Mouse (Mus musculus): ENCODE data around the gene Scube1.

Gene Scube1

GRCm38 (mm10) chr15:83724886-83725269 lies at the start of gene Scube1:
Gene Scube1, minus strand, starts transcription at chr15:83725021.
- DNase-seq (ENCODE audit: low spot score) = no peak

- DNase-seq (ENCODE audit: low spot score) = no peak
Measured at GRCm38 (mm10) chr15:83772953-83773352, 48.1 kb upstream of the Scube1 start.

DNA sequence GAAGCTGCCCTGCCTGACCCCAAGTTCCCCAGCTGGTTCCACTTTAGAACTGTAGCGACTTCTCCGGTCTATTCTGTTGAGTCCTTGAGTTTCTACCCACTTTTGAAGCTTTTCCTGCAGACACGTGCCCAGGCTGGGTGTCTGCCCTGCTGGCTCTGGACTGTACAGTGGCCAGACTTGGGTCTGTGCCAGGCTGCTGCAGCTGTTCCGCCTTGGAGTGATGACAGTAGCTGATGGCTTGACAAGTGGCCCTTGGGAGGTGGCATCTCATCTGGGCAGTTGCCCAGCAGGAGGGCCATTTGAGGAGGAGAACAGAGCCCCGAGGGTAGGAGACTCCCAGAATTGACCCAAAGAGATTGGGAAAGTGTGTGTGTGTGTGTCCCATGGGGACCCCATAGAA lies 47.6 kb upstream of the Scube1 start:
- peak; percentile 70 for DNase-seq (ENCODE audit: low spot score)

DNA sequence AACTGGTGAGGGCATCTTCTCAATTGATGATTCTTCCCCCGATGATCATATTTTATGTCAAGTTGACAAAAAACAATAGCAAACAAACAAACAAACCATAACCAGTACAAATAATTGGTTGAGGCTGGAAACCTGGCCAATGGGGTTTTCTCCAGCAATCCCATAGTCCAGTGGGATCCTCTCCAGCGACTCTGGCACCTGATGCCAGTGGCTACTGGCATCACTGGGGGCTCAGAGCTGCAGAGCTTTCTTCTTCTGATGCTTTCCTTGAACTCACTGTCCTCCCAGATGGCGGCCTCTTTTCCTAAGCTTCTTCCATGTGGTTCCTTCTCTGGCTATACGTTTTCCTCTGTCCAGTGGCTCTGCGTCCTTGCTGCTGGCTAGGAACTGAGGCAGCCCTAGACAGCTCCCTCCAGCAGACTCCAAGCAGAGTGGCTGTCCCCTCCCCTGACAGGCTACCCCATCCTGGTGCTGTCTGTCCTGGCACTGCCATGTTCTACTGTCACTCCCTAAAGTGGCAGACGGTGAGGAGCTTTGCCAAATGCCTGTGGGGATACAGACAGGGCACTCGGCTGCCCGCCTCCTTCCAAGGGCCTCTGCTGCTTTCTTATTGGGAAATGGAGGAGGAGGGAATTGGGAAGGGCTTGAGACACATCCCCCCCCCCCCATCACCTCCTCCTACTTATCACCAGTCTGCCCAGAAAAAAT lies 46.7 kb upstream of the Scube1 start:
- DNase-seq (ENCODE audit: low spot score) = no peak

GRCm38 (mm10) chr15:83765388-83766029 lies 40.7 kb upstream of the Scube1 start:
- no peak for DNase-seq (ENCODE audit: low spot score)

- DNase-seq (ENCODE audit: low spot score) = no peak
Measured at GRCm38 (mm10) chr15:83761512-83761911, 36.7 kb upstream of the Scube1 start.

DNA sequence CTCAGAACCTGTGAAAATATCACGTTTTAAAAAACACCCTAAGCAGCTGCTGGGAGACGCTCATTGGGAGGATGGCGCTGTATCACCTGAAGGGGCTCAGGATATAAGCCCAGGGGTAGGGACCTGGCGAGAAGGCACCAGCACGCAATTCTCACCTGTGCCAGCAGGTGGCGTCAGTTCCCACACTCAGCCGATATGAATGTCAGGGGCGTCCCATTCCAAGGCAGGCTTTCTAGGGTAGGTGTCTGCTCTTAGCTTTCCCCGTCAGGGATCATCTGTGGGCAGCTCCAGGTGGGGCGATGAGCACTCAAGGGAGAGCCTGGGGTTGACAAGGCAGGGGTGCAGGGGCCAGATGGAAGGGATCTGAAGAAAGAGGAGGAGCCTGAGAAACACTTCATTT lies 35.9 kb upstream of the Scube1 start:
- no peak for DNase-seq (ENCODE audit: low spot score)

DNA sequence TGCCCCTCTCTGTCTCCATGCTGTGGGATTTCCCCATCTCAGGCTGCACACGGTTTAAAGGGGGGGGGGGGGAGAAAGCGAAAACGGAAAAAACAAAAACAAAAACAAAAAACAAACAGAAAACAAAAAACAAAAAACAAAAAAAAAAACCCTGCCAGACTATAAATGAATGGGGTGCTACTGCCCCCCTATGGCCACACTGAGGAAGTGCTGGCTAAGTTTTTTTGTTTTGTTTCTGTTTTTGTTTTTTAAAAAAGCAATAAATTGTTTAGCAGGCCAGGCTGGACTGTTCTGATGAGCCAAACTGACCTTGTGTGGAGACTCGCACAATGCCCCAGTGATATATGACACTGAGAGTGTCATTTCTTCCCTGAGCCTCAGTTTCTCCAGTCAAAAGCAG lies 34.1 kb upstream of the Scube1 start:
- DNase-seq (ENCODE audit: low spot score) = peak; percentile 9

DNA sequence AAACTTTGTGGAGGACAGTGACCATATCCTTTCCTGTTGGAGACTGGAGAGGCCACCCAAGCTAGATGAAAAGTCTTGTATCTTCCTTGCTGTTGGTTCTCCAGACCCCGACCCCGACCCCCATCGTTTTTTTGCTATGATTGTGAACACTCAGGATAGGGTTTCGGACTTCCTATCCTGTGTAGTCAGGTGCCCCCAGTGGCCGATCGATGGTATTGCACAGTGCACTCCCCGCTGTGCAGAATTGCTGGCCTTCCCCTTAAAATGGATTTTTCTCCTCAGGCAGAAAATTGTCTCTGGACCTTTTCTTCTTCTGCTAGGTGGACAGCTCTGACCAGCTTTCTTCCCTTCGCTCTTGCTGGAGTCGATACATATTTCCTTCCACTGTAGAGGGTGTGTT lies 31.9 kb upstream of the Scube1 start:
- DNase-seq (ENCODE audit: low spot score) = no peak

GRCm38 (mm10) chr15:83749436-83749835 lies 24.6 kb upstream of the Scube1 start:
- no peak for DNase-seq (ENCODE audit: low spot score)

DNA sequence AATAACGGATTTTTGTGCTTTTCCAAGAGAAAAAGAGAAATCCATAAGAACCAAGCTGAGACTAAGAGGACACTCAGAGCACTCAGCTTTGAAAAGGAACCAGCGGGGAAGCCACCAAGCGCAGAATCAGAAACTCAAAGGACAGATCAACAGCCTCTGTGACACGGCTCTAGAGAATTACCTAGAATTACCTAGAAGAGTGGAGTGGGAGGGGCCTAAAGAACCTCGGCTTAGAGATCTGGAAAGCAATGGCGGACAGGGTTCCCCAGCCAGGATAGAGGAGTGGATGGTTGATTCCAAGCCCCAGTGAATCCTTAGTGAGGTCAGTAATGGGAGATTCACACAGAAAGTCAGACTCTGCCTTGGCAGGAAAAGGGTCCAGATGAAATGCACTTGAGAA lies 24.2 kb upstream of the Scube1 start:
- no peak for DNase-seq (ENCODE audit: low spot score)

- no peak for DNase-seq (ENCODE audit: low spot score)
Measured at GRCm38 (mm10) chr15:83746311-83746710, 21.5 kb upstream of the Scube1 start.

DNA sequence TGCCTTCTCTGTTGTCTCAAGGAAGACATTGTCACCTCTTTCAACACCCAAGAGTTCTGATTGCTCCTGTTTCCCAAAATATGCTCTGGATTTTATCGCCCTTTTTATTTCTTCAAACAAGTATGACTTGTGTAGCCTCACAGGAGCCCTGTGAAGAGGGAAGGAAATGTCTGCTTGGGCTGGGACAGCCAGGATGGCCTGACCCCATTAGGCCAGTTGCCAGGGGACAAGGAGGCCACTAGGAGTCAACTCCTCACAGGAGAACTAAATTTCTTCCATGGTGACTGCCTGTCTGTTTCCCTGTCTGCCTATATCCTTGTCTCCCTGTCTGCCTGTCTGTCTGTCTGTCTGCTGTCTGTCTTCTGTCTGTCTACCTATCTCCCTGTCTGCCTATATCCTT lies 17.2 kb upstream of the Scube1 start:
- no peak for DNase-seq (ENCODE audit: low spot score)

DNA sequence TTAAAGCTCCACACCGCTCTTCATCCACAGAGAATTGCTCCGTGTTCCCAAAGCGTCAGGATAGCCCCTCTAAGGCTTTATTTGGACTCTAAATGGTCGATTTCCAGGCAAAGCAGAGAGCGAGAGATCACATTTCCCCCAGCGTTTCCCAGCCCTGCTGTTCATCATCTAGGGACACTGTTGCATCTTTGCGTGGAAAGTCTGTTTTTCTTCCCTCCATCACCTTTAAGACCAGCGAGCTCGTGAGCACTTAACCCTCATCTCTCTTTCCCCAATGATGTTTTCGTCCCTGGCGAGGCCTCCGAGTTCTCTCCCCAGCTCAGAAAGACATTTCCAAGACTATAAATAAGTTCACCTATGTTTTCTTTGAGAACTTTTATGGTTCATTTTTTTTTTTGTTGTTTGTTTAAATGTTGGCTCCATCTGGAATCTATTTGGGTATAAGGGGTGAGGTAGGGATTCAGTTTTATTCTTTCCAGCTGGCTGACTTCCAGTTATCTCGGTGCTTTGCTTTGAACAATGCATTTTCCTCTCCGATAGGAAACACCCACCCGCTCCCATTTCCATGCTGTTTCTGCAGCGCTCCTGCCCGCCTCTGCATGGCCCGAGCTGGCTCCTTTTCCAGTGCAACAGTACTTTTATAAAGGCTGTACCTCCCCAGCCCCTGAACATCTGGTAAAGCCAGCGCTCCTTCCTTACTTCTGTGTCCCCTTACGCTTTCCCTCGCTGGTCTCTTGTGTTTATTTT lies 16.0 kb upstream of the Scube1 start:
- DNase-seq (ENCODE audit: low spot score) = no peak

DNA sequence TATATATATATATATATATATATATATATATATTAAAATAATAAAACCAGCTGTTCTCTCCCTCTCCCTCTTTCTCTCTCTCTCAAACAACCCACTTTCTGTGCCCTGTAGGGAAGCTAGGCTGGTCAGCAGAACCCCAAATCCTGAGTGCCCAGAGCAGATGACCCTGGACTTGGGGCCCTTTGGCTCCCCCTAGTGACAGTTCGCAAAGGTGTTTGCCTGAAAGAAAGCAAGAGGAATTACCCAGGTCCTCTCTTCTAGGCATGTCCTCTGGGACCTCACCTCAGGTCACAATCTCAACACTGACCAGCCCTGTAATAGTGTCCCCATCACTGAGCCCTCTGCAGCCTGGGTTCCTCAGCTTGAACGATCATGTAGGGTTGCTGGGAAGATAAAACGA lies 2.8 kb upstream of the Scube1 start:
- peak; percentile 50 for DNase-seq (ENCODE audit: low spot score)

DNA sequence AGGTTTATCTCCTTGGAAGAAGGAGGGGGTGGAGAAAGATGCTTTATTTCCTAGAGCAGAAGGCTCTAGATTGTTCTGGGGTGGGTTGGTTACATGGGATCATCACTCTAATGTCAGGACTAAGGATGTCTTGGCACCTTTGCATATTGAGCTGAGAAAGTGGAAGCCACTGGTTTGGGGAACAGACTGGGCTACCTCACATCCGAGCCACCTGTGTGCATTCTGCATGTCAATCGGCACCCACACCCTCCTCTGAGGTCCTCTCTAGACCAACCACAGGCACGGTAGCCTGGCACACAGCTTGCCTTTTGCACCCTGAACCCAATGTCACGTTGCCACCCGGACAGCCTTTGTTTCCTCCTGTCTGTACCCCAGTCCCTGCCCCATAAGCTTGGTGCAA lies 1.9 kb upstream of the Scube1 start:
- no peak for DNase-seq (ENCODE audit: low spot score)

DNA sequence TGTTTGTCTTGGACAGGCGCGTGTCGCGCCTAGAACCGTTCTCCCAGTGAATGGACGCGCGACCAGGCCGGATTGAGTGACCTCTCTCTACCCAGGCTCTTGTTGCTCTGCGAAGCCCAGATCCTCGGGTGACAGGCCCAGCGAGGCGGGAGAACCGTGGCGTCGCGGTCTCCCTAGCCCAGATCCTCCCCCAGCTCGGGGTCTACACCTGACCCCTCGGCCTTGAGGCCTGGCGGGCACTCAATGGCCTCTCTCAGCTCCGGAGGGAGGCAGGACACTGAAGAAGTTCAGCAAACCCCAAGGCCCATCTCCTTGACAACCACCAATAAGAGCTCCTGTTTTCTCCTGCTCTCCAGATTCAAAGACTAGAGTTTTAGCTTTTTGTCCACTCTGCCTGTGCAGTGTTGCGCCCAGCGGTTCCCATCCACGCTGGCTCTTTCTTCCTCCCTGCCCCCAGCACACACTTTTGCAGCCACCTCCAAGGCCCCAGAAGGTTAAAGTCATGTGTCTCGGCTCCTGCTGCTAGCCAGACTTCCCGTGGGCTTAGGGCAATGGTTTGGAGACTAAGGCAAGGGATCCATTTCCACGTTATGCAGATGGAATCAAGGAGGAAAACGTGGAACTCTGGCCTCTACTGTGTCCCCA lies 857 bp upstream of the Scube1 start:
- DNase-seq (ENCODE audit: low spot score) = no peak

GRCm38 (mm10) chr15:83724160-83724885 lies 498 bp downstream of the Scube1 start:
- no peak for DNase-seq (ENCODE audit: low spot score)

DNA sequence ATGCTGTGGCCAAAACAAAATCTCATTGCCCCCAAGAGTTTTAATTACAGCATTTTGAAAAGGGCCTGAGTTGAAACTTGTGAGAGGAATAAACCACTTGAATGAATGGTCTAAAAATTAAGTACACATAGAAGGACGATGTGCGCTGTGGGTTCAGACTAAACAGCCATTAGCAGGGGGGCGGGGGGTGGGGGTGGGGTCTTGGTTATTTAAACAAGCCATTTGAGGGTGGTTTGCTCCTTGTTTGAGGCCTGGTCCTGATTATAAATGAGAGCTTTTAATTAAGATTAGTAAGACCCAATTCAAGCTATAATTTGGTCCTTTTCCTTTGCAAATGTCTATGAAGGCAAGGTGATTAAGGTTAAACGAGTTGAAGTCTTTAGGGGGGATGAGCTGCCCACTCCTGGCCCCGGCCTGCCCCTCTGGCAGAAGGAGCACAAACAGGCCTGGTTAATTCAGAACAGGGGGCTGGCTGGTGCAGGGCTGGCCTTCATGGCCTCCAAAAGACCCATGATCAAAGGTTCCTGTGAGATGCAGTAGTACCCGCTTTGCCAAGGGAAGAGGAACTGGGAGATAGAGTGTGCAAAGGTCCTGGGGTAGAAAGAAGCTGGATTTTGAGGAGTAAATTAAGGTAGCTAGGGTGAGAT lies 9.1 kb downstream of the Scube1 start:
- no peak for DNase-seq (ENCODE audit: low spot score)

DNA sequence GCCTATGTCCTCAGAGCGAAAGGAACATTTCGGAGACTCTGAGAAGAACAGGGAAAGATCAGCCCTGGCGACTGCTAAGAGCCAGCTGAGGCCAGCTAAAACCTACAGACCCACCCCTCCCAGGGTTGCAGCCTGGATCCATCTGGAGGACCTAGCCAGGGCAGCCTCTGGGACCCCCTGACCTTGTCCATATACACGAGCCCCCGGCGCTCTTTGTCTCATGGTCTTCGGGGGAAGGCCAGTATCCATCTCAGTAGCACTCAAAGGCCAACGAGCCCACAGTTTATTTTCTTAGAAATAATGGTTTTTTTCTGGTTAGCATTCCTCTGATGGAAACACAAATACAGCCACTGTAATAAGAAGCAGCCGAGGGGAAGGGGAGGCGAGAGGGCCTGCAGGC lies 12.0 kb downstream of the Scube1 start:
- DNase-seq (ENCODE audit: low spot score) = no peak

DNA sequence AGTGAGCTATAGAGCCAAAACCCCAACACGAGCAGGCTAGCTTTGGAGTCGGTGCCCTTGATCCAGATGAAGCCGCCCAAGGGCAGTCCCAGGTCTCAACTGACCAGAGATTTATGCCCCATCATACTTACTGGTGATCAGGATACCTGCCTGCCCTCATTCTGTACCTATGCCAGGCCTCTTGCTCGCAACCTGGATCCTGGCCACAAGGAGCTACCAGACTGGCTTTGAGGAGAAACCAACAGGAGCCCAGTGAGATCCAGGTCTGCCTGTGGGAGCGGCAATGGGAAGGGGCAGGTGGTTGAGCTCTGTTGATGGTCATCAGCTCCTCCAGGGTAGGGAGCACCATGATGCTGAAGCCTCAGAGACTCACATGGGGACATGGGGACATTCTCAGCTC lies 12.5 kb downstream of the Scube1 start:
- DNase-seq (ENCODE audit: low spot score) = no peak

Data from adipocyte (in vitro differentiated cells).